Mouse (Mus musculus): ENCODE measurements around the gene Adamtsl1.

- TF ChIP-seq CTCF (conservative IDR thresholded peaks at IDR 0.05; ENCODE audit: insufficient read depth, insufficient read length, low read depth, low read length) (no peak), POLR2A (IDR thresholded peaks at IDR 0.05; ENCODE audit: low read depth, low read length) (no peak)
Observed at GRCm38 (mm10) chr4:86395636-86396035, 881.7 kb downstream of the Adamtsl1 start.

All from kidney, adult 2 months (tissue).